Mouse (Mus musculus): ENCODE data around the gene Mllt6. TPM values are rescaled to one million over a fixed set of nuclear protein-coding genes. Genes with fewer than 3 reads are reported as not detected.
"Not testable (repeated sequence)": the region's sequence is repeated elsewhere in the genome, so short reads cannot be mapped to it uniquely, and the experiment has no call there.

The Mllt6 gene
- total RNA-seq, 1 experiment from 2014 or later = 37.0 TPM

- DNase-seq = no peak
Measured at GRCm38 (mm10) chr11:97717369-97718280, 54.4 kb downstream of the Mllt6 start.

GRCm38 (mm10) chr11:97718281-97718860 is 55.2 kb downstream of the Mllt6 start:
- DNase-seq = no peak

- DNase-seq = no peak
Measured at GRCm38 (mm10) chr11:97719041-97719440, 55.8 kb downstream of the Mllt6 start.

DNA sequence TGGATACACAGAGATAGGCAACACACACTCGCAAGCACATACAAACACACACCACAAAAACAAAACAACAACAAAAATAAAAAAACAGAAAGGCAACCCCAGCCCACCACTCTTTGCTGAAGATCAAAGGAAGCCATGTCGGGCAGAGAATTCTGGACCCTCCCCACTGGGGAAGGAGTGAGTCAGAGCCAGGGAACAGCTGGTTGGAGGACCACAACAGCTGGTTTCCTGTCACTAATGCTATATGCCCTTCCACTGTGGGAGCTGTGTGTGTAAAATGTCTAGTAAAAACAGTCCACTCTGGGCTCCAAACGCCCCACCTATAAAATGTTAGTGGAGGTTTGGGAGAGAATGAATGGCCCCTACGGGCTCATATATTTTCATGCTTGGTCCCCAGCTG is 58.1 kb downstream of the Mllt6 start:
- DNase-seq = no peak

GRCm38 (mm10) chr11:97723709-97724108 is 60.5 kb downstream of the Mllt6 start:
- DNase-seq = no peak

GRCm38 (mm10) chr11:97728311-97728710 is 65.1 kb downstream of the Mllt6 start:
- peak; percentile 31 for DNase-seq

- DNase-seq = no peak
Measured at GRCm38 (mm10) chr11:97728730-97729129, 65.5 kb downstream of the Mllt6 start.

GRCm38 (mm10) chr11:97733689-97734088 is 70.5 kb downstream of the Mllt6 start:
- no peak for DNase-seq

DNA sequence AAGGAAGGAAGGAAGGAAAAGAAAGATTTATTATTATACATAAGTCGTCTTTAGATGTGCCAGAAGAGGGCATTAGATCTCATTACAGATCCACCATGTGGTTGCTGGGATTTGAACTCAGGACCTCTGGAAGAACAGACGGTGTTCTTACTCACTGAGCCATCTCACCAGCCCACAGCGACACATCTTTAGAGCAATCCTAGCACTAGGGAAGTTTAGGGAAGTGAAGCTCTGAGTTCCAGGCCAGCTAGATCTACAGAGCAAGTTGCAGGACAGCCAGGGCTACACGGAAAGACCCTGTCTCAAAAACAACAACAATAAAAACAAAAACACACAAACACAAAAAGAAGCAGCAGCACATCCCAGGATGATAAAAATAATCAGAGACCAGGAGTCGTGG is 71.6 kb downstream of the Mllt6 start:
- not testable (repeated sequence) for DNase-seq

Small RNAs within 50 kb of the gene (microRNA-seq; reads per million reads assigned to microRNA genes)
- gene Gm24158 (0.38 to 0.85 reads per million in 2 experiments), gene Mir6927 (0.76 to 0.85 reads per million in 2 experiments)

Other genes with a start within 250 kb of the Mllt6 start
- 31.4 and 32.8 TPM in 2 replicates for gene Arhgap23, start 247.9 kb upstream of the Mllt6 start, total RNA-seq (2021)
- gene 4933428G20Rik, start 163.1 kb upstream of the Mllt6 start, total RNA-seq (2021) = not detected in 2 replicates
- gene Srcin1, start 87.2 kb upstream of the Mllt6 start, total RNA-seq (2021) = 9.2 and 10.1 TPM in 2 replicates
- gene Epop, start 33.7 kb upstream of the Mllt6 start, total RNA-seq (2021) = 6.3 and 6.4 TPM in 2 replicates
- gene Cisd3, start 22.4 kb downstream of the Mllt6 start, total RNA-seq (2021) = 277 and 297 TPM in 2 replicates
- 28.1 and 32.6 TPM in 2 replicates for gene Pcgf2, start 37.1 kb downstream of the Mllt6 start, total RNA-seq (2021)
- gene Psmb3, start 40.0 kb downstream of the Mllt6 start, total RNA-seq (2021) = 216 and 225 TPM in 2 replicates
- gene Pip4k2b, start 81.3 kb downstream of the Mllt6 start, total RNA-seq (2021) = 24.8 and 34.7 TPM in 2 replicates
- 17.6 and 18.7 TPM in 2 replicates for gene Cwc25, start 103.1 kb downstream of the Mllt6 start, total RNA-seq (2021)
- gene 1700001P01Rik, start 112.5 kb downstream of the Mllt6 start, total RNA-seq (2021) = not detected in 2 replicates
- gene Rpl23, start 119.0 kb downstream of the Mllt6 start, total RNA-seq (2021) = 809 and 980 TPM in 2 replicates
- gene Lasp1, start 135.6 kb downstream of the Mllt6 start, total RNA-seq (2021) = 98.2 and 107 TPM in 2 replicates
- 2.4 and 3.5 TPM in 2 replicates for gene B230217C12Rik, start 177.4 kb downstream of the Mllt6 start, total RNA-seq (2021)
- gene Fbxo47, start 220.7 kb downstream of the Mllt6 start, total RNA-seq (2021) = 1.0 and 1.2 TPM in 2 replicates